Mouse (Mus musculus) bone marrow macrophage, adult 2 months (primary cell): Measurements from ENCODE around the gene Mthfs.
"Not testable (repeated sequence)": the region's sequence is repeated elsewhere in the genome, so short reads cannot be mapped to it uniquely, and the experiment has no call there.

Experiments
- CTCF ChIP-seq: IDR thresholded peaks from 2 replicates; pipeline ENCODE4 v1.5.1; 2012; ENCODE audit warnings: low read depth, mild to moderate bottlenecking, low read length, moderate library complexity
- POLR2A ChIP-seq: IDR thresholded peaks from 2 replicates; pipeline ENCODE4 v1.6.1; 2012; ENCODE audit warnings: mild to moderate bottlenecking, low read depth, low read length, borderline replicate concordance

GRCm38 (mm10) chr9:89218174-89218573 is 7.7 kb downstream of the Mthfs start:
- not testable (repeated sequence) for TF ChIP-seq CTCF, POLR2A
